In the genomic region with DNA sequence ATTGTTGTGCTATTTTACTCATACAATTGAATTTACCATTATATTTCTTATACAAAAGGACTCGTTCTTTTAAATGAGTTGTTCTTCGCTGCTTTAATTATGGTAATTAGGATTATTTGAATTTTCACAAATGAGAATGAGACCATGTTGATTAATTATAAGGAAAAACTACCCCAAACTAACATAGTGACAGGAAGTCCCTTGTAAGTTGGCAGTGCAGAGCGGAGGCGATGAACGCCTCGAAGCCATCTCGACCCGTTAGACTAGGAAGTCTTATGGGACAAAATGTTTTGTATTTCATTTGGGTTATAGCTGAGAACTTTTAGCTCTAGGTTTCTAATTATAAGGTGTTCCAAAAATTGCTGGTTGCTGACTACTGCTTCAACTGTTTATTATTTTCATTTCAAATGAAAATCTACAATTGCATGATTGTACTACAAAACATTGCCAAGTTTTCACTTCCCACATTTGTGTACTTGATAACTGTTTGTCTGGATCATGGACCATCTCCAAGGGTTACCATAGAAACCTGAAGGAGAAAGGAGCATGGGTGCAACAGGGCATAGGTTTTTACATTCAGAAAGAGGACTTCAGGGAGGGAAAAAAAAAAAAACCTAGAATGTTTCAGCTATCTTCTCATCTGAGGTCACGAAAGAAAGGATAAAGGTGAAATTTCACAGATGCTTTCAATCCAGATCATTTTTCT, we compare ENCODE assay signal across 30 mouse cellular contexts. TPM values are rescaled to one million over a fixed set of nuclear protein-coding genes. Genes with fewer than 3 reads are reported as not detected.
DNase-seq lines count a peak whose midpoint lies in the region; ATAC-seq and TF ChIP-seq lines count a peak whose summit lies in the region.
"Had no signal": no experiment of that assay in that cellular context is flagged by ENCODE, and none has a peak within 500 bp of the region (broad histone marks: within the 10 kb centered on the region; RNA-seq: fewer than 3 reads in every experiment).

No protein-coding gene starts in this region.

- no peak for ATAC-seq in liver, embryonic 12.5 days
- ATAC-seq in liver, postnatal 0 days: no peak
- ATAC-seq: CD4-positive, CD25-positive, alpha-beta regulatory T cell, adult 4 months; forebrain, embryonic 14.5 days; hindbrain, postnatal 0 days; intestine, embryonic 15.5 days had no signal

- intact Hi-C loops in gastrocnemius, postnatal 36 days (cut with DNase I): no loop called here

- H3K4me1 ChIP-seq in liver, embryonic 12.5 days: no peaks in the 10 kb centered on the region
- no peaks in the 10 kb centered on the region; the same call in 1 of the 2 replicates for H3K4me1 ChIP-seq in liver, postnatal 0 days (ENCODE audit: insufficient read depth)
- H3K4me1 ChIP-seq: heart, embryonic 10.5 days; heart, embryonic 15.5 days; hindbrain, embryonic 12.5 days; intestine, embryonic 15.5 days; lung, embryonic 15.5 days; midbrain, embryonic 12.5 days; neural tube, embryonic 13.5 days had no signal

- H3K4me3 ChIP-seq in liver, embryonic 12.5 days: peak overlapping the region; percentile 19; the same call in 1 of the 2 replicates
- H3K4me3 ChIP-seq in liver, postnatal 0 days (ENCODE audit: low read depth, low read length): peak overlapping the region; percentile 47
- H3K4me3 ChIP-seq: heart, embryonic 10.5 days; heart, embryonic 15.5 days; hindbrain, embryonic 12.5 days; intestine, embryonic 15.5 days; lung, embryonic 15.5 days; midbrain, embryonic 12.5 days; neural tube, embryonic 13.5 days had no signal

- TF ChIP-seq CTCF in brain, embryonic 14.5 days (IDR thresholded peaks at IDR 0.05; ENCODE audit: borderline replicate concordance, extremely low read depth, insufficient read depth, insufficient read length): no peak
- no peak for TF ChIP-seq CTCF in liver, postnatal 0 days (IDR thresholded peaks at IDR 0.05; ENCODE audit: low read depth)

- peak; percentile 24 for DNase-seq in heart, adult 11 months
- no peak for DNase-seq in heart, postnatal 4 days
- DNase-seq in brain, embryonic 14.5 days (ENCODE audit: low read depth): peak; percentile 15
- no peak for DNase-seq in liver, postnatal 0 days
- DNase-seq in gastrocnemius, postnatal 36 days: no peak
- no peak for DNase-seq in cerebellum, postnatal 4 days (ENCODE audit: low spot score in 2 of 2)
- DNase-seq: adrenal gland, postnatal 36 days; cerebellum, adult 11 months; cerebellum, adult 9-10 months; gastrocnemius, postnatal 10 days; kidney, adult 2 months; kidney, postnatal 36 days; left cerebral cortex, postnatal 4 days had no signal

- H3K9me3 ChIP-seq in liver, embryonic 12.5 days (replicated peaks): no peaks in the 10 kb centered on the region
- H3K9me3 ChIP-seq in liver, postnatal 0 days (ENCODE audit: low read length): no peaks in the 10 kb centered on the region
- H3K9me3 ChIP-seq: heart, embryonic 10.5 days; heart, embryonic 15.5 days; hindbrain, embryonic 12.5 days; intestine, embryonic 15.5 days; lung, embryonic 15.5 days; midbrain, embryonic 12.5 days; neural tube, embryonic 13.5 days had no signal

- H3K27ac ChIP-seq in liver, embryonic 12.5 days: no peak overlapping the region
- H3K27ac ChIP-seq in liver, postnatal 0 days (ENCODE audit: low read depth): peak overlapping the region; percentile 24
- H3K27ac ChIP-seq: heart, embryonic 10.5 days; heart, embryonic 15.5 days; hindbrain, embryonic 12.5 days; hindbrain, postnatal 0 days; intestine, embryonic 15.5 days; lung, embryonic 15.5 days; midbrain, embryonic 12.5 days; neural tube, embryonic 13.5 days had no signal

- 0 out of 2 replicates have a peak, but pooled peaks cover under 1% of the 10 kb centered on the region for H3K36me3 ChIP-seq in liver, embryonic 12.5 days
- no peaks in the 10 kb centered on the region for H3K36me3 ChIP-seq in liver, postnatal 0 days (replicated peaks; ENCODE audit: insufficient read depth, low read length)
- H3K36me3 ChIP-seq: heart, embryonic 10.5 days; heart, embryonic 15.5 days; hindbrain, embryonic 12.5 days; intestine, embryonic 15.5 days; lung, embryonic 15.5 days; midbrain, embryonic 12.5 days; neural tube, embryonic 13.5 days had no signal

- H3K9ac ChIP-seq in liver, embryonic 12.5 days: no peak overlapping the region
- H3K9ac ChIP-seq in liver, postnatal 0 days (replicated peaks): peak overlapping the region; percentile 46; the same call in 1 of the 2 replicates
- H3K9ac ChIP-seq: heart, embryonic 15.5 days; hindbrain, embryonic 12.5 days; intestine, embryonic 15.5 days; lung, embryonic 15.5 days; midbrain, embryonic 12.5 days; neural tube, embryonic 13.5 days had no signal

- WGBS in liver, embryonic 12.5 days (ENCODE audit: insufficient replicate concordance): 71% methylated on average over 9 of the region's 9 CpGs
- WGBS in liver, postnatal 0 days (ENCODE audit: insufficient replicate concordance): 64% methylated on average over 9 of the region's 9 CpGs

- TF ChIP-seq EP300 in liver, postnatal 0 days (IDR thresholded peaks at IDR 0.05; ENCODE audit: low read depth): no peak

- no peak for TF ChIP-seq POLR2A in brain, embryonic 14.5 days (IDR thresholded peaks at IDR 0.05; ENCODE audit: borderline replicate concordance, extremely low read depth, insufficient read depth, insufficient read length, poor library complexity, severe bottlenecking)

- peak overlapping the region; percentile 42 for H3K4me2 ChIP-seq in liver, embryonic 12.5 days
- H3K4me2 ChIP-seq in liver, postnatal 0 days (ENCODE audit: low read depth, low read length): peak overlapping the region; percentile 45
- H3K4me2 ChIP-seq: heart, embryonic 15.5 days; hindbrain, embryonic 12.5 days; intestine, embryonic 15.5 days; lung, embryonic 15.5 days; midbrain, embryonic 12.5 days; neural tube, embryonic 13.5 days had no signal

- H3K27me3 ChIP-seq in liver, embryonic 12.5 days (replicated peaks): no peaks in the 10 kb centered on the region
- H3K27me3 ChIP-seq in liver, postnatal 0 days (ENCODE audit: insufficient read depth, low read length): no peaks in the 10 kb centered on the region
- H3K27me3 ChIP-seq: heart, embryonic 15.5 days; hindbrain, embryonic 12.5 days; intestine, embryonic 15.5 days; lung, embryonic 15.5 days; midbrain, embryonic 12.5 days; neural tube, embryonic 13.5 days had no signal

RNA-seq across cellular contexts. Expression of a gene that starts 1.8 kb away (rescaled TPM):
- total RNA-seq in heart, postnatal 4 days (2021): under 1 TPM; 0.11 to 0.21 TPM
- 0.09 and 0.10 TPM in 2 replicates for polyA plus RNA-seq in brain, embryonic 14.5 days (2012; rRNA removed)
- polyA plus RNA-seq in liver, embryonic 12.5 days (2016; fragmentation: Nextera tagmentation; extraction: Ambion mirVana): 190 and 194 TPM in 2 replicates
- polyA plus RNA-seq in liver, postnatal 0 days (2015; fragmentation: Nextera tagmentation; extraction: Ambion mirVana): 4,366 and 4,944 TPM in 2 replicates
- under 1 TPM in 1 of 2 experiments, not detected in 1; 0.59 TPM for total RNA-seq in gastrocnemius, postnatal 36 days (2021)
- total RNA-seq: common myeloid progenitor, adult 5-6 weeks; granulocyte monocyte progenitor cell, adult 5-6 weeks; heart, postnatal 25 days; hindbrain, postnatal 0 days; layer of hippocampus, postnatal 36 days; left cerebral cortex, postnatal 4 days; megakaryocyte progenitor cell, adult 5-6 weeks had no signal
- polyA plus RNA-seq: CD4-positive, CD25-positive, alpha-beta regulatory T cell, adult 4 months; embryonic facial prominence, embryonic 14.5 days; forebrain, embryonic 14.5 days; hindbrain, embryonic 12.5 days; hindbrain, postnatal 0 days; midbrain, embryonic 12.5 days had no signal

RNA-seq across cellular contexts. Expression of a gene that starts 20.2 kb away (rescaled TPM):
- under 1 TPM; 0.16 to 0.36 TPM for total RNA-seq in heart, postnatal 4 days (2021)
- 0.08 and 0.16 TPM in 2 replicates for polyA plus RNA-seq in brain, embryonic 14.5 days (2012; rRNA removed)
- 170 and 179 TPM in 2 replicates for polyA plus RNA-seq in liver, embryonic 12.5 days (2016; fragmentation: Nextera tagmentation; extraction: Ambion mirVana)
- 4,762 and 5,621 TPM in 2 replicates for polyA plus RNA-seq in liver, postnatal 0 days (2015; fragmentation: Nextera tagmentation; extraction: Ambion mirVana)
- total RNA-seq in gastrocnemius, postnatal 36 days (2021): under 1 TPM in 1 of 2 experiments, not detected in 1; 0.36 TPM
- total RNA-seq: common myeloid progenitor, adult 5-6 weeks; granulocyte monocyte progenitor cell, adult 5-6 weeks; heart, postnatal 25 days; hindbrain, postnatal 0 days; layer of hippocampus, postnatal 36 days; left cerebral cortex, postnatal 4 days; megakaryocyte progenitor cell, adult 5-6 weeks had no signal
- polyA plus RNA-seq: CD4-positive, CD25-positive, alpha-beta regulatory T cell, adult 4 months; forebrain, embryonic 14.5 days; hindbrain, embryonic 12.5 days; midbrain, embryonic 12.5 days; neural tube, embryonic 13.5 days had no signal

RNA-seq across cellular contexts. Expression of a gene that starts 22.0 kb away (rescaled TPM):
- under 1 TPM in 1 of 2 experiments, not detected in 1; 0.12 TPM for total RNA-seq in heart, postnatal 4 days (2021)
- 0.06 and 0.08 TPM in 2 replicates for polyA plus RNA-seq in brain, embryonic 14.5 days (2012; rRNA removed)
- polyA plus RNA-seq in liver, embryonic 12.5 days (2016; fragmentation: Nextera tagmentation; extraction: Ambion mirVana): 139 and 143 TPM in 2 replicates
- polyA plus RNA-seq in liver, postnatal 0 days (2015; fragmentation: Nextera tagmentation; extraction: Ambion mirVana): 2,723 and 3,190 TPM in 2 replicates
- total RNA-seq in gastrocnemius, postnatal 36 days (2021): under 1 TPM in 1 of 2 experiments, not detected in 1; 0.20 TPM
- total RNA-seq: common myeloid progenitor, adult 5-6 weeks; granulocyte monocyte progenitor cell, adult 5-6 weeks; heart, postnatal 25 days; hindbrain, postnatal 0 days; layer of hippocampus, postnatal 36 days; left cerebral cortex, postnatal 4 days; megakaryocyte progenitor cell, adult 5-6 weeks had no signal
- polyA plus RNA-seq: CD4-positive, CD25-positive, alpha-beta regulatory T cell, adult 4 months; forebrain, embryonic 14.5 days; hindbrain, embryonic 12.5 days; hindbrain, postnatal 0 days; midbrain, embryonic 12.5 days had no signal

RNA-seq across cellular contexts. Expression of a gene that starts 27.6 kb away (rescaled TPM):
- 10 to 100 TPM; 34.9 to 37.4 TPM for total RNA-seq in heart, postnatal 4 days (2021)
- polyA plus RNA-seq in brain, embryonic 14.5 days (2012; rRNA removed): 87.6 and 101 TPM in 2 replicates
- 66.2 and 69.4 TPM in 2 replicates for polyA plus RNA-seq in liver, embryonic 12.5 days (2016; fragmentation: Nextera tagmentation; extraction: Ambion mirVana)
- 29.6 and 29.9 TPM in 2 replicates for polyA plus RNA-seq in liver, postnatal 0 days (2015; fragmentation: Nextera tagmentation; extraction: Ambion mirVana)
- 10 to 100 TPM; 20.6 to 22.5 TPM for total RNA-seq in gastrocnemius, postnatal 36 days (2021)

Comparison
In these comparisons a context has a peak if more than half of its experiments do, and no peak if none do; other contexts are left out.
1. DNase-seq: peak in heart, adult 11 months (single experiment) and brain, embryonic 14.5 days (single experiment); none in heart, postnatal 4 days (single experiment), liver, postnatal 0 days (single experiment), gastrocnemius, postnatal 36 days (0 of 2) and cerebellum, postnatal 4 days (0 of 2).
2. RNA of a gene that starts 1.8 kb away (polyA plus RNA-seq): 4,366 to 4,944 TPM in liver, postnatal 0 days and 190 to 194 TPM in liver, embryonic 12.5 days; 0.09 to 0.10 TPM in brain, embryonic 14.5 days; every median in the first group is over 100 times any median in the second.
3. RNA of a gene that starts 20.2 kb away (polyA plus RNA-seq): 4,762 to 5,621 TPM in liver, postnatal 0 days and 170 to 179 TPM in liver, embryonic 12.5 days; 0.08 to 0.16 TPM in brain, embryonic 14.5 days; every median in the first group is over 100 times any median in the second.
4. RNA of a gene that starts 22.0 kb away (polyA plus RNA-seq): 2,723 to 3,190 TPM in liver, postnatal 0 days and 139 to 143 TPM in liver, embryonic 12.5 days; 0.06 to 0.08 TPM in brain, embryonic 14.5 days; every median in the first group is over 100 times any median in the second.